Mouse (Mus musculus) cortical plate, adult 2 months (tissue): ENCODE results near the gene Aqp1.

Experiments used
- CTCF ChIP-seq: fragments of 200-500 bp; IDR thresholded peaks from 2 replicates; pipeline ENCODE4 v1.5.1; 2011; ENCODE audit warnings: mild to moderate bottlenecking, control low read depth, low read length; ENCODE audit not compliant: insufficient read depth; ENCODE audit errors: extremely low read depth
- POLR2A ChIP-seq: fragments of 200-500 bp; IDR thresholded peaks from 2 replicates; pipeline ENCODE4 v1.6.1; 2011; ENCODE audit warnings: mild to moderate bottlenecking, low read length, control low read depth; ENCODE audit not compliant: insufficient read depth; ENCODE audit errors: extremely low read depth

GRCm38 (mm10) chr6:55310179-55310578, 26.1 kb upstream of the Aqp1 start:
- no peak for TF ChIP-seq CTCF
- TF ChIP-seq POLR2A = no peak
